Mouse (Mus musculus) brain, embryonic 14.5 days (tissue): ENCODE data around the gene Aox2. TPM values are rescaled to one million over a fixed set of nuclear protein-coding genes. Genes with fewer than 3 reads are reported as not detected.

Experiments used
- DNase-seq: peaks from one replicate; pipeline ENCODE4 v3.0.0-alpha.2; 2011; ENCODE audit warnings: low read depth
- CTCF ChIP-seq: fragments of 200-500 bp; IDR thresholded peaks from 2 replicates; pipeline ENCODE4 v1.5.1; 2012; ENCODE audit warnings: inconsistent platforms, mild to moderate bottlenecking, moderate library complexity, borderline replicate concordance; ENCODE audit not compliant: insufficient read depth, insufficient read length; ENCODE audit errors: extremely low read depth
- POLR2A ChIP-seq: fragments of 200-500 bp; IDR thresholded peaks from 2 replicates; pipeline ENCODE4 v1.6.1; 2012; ENCODE audit warnings: mild to moderate bottlenecking, inconsistent platforms, borderline replicate concordance; ENCODE audit not compliant: poor library complexity, insufficient read depth, insufficient read length, severe bottlenecking; ENCODE audit errors: extremely low read depth
- polyA plus RNA-seq: library from polyadenylated mRNA; depleted of rRNA; stranded (reverse); fragments of >200 nt; gene quantifications from 2 replicates; pipeline ENCODE4 v1.2.3, GENCODE M21; 2012

The Aox2 gene
- polyA plus RNA-seq, 1 experiment, result 0.04 TPM

DNA sequence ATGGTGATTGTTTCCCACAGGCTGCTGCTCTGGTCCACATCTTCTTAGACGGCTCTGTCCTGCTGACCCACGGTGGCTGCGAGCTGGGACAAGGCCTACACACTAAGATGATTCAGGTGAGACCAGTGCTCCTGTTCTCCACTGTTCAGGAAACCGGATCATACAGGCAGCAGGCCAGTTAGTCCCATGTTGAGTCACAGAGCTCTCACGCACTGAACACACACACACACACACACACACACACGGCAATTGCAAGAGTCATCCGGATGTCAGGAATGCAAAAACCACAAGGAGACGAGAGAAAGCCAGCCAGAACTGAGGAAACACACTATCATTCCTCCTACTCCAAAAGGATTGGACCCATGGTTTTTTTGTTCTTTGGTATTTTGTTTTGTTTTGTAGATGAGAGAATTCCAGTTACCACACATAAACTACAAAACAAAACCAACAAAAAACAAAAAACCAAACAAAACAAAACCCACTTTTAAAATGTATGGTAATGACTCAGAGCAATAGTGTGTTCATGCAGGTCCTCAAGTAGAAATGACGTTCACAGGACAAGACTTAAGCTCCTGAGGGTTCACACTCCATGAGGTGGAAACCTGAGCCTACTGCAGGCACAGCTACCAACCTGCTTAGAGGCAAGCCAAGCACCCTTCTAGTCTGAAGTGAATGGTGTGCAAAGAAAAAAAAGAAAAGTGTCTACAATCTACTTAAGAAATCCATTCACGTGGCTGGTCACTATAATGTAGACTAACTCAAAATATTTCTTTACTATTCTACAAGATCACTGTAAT is 20.7 kb upstream of the Aox2 start:
- no peak for DNase-seq
- TF ChIP-seq POLR2A (no peak), CTCF (no peak)

DNA sequence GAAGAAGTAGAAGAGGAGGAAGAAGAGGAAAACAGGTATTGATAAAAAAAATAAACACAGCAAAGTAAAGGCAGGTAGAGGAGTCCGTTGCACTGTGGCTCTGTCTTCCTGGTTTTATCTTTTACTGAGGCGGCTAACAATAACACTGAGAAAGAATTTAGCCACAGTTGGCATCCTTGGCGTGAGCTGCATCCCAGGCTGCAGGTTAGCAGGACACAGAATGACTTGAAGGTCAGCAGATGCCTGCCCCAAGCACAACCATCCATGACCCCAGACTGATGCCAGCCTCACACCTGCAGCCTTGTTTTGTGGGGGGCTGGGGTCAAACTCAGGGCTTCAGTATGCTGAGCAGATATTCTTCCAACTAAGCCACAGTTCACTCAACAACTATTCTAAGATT is 17.8 kb upstream of the Aox2 start:
- no peak for TF ChIP-seq POLR2A
- no peak for TF ChIP-seq CTCF
- DNase-seq, result no peak

DNA sequence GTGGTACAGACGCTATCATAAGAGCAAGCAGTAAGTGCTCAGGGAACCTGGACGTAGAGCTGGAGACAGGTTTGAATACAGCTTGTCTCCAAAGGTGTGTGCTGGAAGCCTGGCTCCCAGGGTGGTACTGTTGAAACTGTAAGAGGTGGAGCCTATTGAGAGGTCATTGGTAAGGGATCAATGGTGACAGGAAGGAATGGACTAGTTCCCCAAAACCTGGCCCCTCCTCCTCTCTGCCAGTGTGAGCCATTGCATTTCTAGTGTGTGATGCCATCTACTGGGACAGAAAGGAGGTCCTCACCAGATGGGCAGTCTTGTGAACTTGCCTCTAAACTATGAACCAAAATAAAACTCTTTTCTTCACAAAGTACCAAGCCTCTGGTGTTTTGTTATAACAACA is 9.9 kb upstream of the Aox2 start:
- no peak for DNase-seq

DNA sequence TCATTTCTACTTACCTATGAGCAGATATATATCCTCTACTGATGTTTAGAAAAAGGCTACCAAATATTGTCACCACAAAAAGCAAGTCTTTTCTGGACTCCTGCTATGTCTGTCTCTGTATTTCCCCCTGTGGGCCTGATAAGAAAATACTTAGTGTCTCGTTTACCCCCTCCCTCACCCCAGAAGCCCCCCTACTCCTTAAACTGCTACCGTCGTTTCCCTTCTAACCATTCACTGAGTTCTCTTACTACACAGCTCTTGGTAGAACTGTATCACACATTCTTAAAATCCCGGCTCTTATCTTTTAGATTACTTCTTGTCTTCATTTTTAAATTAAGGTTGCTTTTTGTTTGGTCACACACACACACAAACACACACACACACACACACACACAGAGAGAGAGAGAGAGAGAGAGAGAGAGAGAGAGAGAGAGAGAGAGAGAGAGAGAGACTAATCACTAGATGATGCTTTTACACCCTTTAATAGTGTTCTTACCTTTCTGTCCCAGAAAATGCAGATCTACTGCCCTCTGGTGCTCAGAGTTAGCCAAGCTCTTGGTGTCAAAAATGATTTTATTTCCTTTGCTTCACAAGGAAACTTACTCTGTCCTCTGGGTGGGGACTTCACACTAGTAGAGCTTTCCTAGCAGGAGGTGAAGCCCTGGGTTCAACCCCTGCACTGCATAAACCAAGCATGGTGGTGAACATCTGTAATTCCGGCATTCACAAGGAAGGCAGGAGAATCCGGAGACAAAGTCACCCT is 7.1 kb upstream of the Aox2 start:
- TF ChIP-seq POLR2A (no peak), CTCF (peak; percentile 49; the same call in 1 of the 2 replicates)
- DNase-seq, result peak; percentile 82

More for the DNA sequence above, 9.9 kb upstream of the Aox2 start:
- TF ChIP-seq CTCF (no peak), POLR2A (no peak)

DNA sequence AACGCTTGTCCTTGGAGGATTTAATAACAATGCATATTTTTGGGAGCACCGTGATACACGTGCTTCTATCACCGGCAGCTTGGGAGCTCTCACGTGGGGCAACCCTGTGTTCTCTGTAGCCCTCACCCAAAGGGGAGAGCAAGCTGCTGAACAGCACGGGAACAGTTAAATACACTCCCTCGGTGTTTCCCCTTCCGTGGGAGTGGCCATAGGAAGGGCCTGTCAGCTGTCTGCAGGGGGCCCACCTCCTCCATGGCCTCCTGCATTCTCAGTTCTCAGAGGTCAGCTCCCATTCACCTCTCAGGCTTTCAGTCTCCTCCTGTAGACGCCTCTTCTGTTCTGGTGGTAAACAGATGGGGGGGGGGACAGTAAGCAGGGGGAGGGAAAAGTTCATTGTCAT is 2.2 kb upstream of the Aox2 start:
- DNase-seq, result no peak
- no peak for TF ChIP-seq POLR2A
- no peak for TF ChIP-seq CTCF

DNA sequence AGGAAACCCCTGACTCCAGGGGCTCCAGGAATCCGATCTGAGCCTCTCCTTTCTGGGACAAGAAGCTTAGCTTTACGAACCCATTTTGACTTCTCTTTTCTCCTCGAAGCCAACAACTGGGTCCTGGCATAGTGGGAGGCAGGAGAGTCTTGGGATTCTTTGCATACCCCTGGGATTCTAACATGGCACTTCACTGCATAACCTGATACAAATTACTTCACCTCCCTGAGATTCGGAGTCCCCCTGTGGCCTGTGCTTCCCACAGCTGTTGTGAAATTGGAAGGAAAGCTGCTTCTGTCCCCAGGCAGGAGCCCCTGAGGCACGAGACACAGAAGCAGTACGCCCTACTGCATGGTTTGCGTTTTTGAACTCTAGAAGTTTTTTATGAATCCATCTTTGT is 387 bp downstream of the Aox2 start:
- DNase-seq, result no peak
- no peak for TF ChIP-seq POLR2A
- TF ChIP-seq CTCF, result no peak

DNA sequence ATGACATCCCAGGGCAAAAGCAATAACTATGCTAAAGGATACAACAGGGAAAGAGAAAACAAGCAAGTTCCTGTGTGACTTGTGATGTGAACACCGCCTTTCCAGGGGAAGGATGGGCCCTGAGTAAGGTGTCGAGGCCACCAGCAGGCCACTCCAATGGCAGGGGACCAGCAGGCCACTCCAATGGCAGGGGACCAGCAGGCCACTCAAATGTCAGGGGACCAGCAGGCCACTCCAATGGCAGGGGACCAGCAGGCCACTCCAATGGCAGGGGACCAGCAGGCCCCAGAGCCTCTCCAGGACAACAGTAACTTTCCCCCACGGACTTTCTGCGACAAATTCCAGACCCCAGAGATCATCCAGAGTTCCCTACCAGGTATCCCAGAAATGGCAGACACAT is 2.3 kb downstream of the Aox2 start:
- DNase-seq, result no peak
- no peak for TF ChIP-seq CTCF
- no peak for TF ChIP-seq POLR2A

DNA sequence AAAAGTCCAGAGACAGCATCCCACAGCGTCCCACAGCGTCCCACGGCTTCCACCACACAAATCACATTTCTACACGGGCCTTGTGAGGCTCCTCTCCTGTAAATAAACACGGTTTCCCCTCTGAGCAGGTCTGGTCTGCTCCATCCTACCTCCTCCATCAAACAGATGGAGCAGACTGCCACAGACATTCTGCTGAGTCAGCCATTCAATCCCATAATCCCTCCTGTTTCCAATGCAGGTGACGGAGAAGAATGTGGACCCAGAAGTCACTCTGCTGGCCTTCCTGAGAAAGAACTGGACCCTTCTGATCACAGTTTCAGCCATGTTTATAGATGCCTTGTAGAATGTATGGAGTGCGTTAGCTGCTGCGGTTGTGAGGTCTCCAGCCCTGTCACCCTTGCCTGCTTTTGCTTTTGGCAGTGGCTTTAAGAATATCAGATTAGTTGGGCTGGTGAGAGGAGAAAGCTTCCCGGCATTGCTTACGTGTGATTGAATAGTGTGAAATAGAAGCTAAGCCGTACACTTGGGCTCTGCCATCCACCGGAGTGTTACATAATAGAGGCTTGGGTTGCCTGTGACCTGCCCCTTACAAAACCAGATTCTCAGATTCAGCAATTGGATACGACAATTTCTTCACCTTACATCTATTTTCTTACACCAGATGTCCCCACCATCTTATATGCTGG is 3.0 kb downstream of the Aox2 start:
- peak; percentile 44 for DNase-seq
- no peak for TF ChIP-seq CTCF
- TF ChIP-seq POLR2A, result no peak

DNA sequence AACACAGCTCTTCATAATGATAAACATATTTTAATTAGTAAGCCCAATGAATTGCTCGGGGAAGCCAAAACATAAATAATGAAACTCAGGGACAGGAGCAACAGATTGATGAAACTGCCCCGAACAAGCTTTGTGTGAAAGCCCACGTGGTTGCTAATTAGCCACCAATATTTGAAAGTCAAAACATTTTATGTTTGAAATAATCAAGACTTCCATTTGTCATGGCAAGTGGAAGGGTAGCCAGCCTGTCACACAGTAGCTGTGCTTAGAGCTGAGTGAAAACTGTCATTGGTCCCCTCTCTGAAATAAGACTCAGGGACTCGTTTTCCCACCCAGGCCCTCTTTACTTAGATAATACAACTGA is 3.5 kb downstream of the Aox2 start:
- TF ChIP-seq POLR2A (no peak), CTCF (no peak)

DNA sequence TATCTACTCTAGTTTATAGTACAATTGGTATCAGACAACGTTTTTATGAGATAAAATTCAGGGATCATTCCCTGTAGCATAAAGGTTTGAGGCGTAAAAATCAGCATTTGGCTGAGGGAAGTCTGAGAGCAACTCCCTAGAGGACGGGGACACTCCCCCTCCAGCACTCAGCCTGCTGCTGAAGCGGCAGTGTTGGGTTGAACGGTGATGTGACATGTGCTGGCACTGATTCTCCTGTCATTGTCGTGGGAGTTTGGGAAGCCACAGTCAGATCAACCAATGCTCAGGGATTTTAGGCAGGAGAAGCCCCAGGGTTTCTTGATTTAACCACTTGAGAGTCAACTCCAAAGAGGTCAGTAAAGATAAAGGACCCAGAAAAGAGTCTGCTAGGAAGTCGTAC is 6.4 kb downstream of the Aox2 start:
- no peak for TF ChIP-seq POLR2A
- TF ChIP-seq CTCF, result no peak
- peak; percentile 37 for DNase-seq

More for the DNA sequence above, 3.5 kb downstream of the Aox2 start:
- DNase-seq, result peak; percentile 41

DNA sequence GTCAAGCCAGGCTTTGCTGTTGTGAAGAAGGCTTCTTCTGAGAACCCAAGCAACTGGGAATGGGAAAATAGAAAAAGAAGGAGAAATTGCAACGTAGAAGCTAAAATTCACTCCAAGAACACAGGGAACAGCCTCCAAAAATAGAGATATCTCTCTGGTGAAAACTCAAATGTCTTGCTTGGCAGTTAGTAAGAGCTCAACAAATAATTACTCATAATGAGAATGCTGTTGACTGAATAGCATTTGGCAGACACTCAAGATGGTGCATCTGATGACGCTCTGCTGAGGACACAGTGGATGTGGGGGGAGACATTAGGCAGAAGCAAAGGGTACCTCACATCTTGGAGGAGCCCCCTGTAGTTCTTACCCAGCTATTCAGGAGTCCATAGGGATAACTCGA is 10.0 kb downstream of the Aox2 start:
- TF ChIP-seq CTCF (no peak), POLR2A (no peak)

DNA sequence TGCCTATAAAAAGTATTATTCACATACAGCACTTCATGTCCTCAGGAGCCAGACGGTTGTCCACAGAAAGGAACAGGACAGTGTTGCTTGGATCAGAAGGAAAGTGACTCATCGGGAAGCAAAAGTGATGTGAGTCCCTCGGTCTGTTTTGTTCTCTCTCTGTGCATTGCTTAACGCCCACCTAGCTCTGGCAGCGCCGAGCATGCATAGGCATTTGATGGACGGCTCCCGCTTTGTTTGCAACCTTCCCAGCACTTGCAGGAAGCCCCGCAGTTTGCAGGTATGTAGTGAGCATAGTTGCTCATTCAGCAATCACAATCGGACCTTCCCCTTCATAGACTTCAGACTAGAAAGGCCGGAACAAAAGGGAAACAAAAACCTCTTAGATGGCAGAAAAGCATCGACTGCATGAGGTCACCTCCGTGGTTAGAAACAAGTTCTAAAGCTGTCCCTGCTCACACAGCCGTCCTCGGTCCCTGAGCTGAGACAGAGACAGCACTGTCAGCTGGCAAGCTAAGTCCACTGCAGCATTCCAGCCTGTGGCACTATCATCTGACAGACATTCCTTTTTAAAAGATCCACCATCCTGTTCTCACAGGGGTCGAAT is 11.8 kb downstream of the Aox2 start:
- peak; percentile 17 for DNase-seq
- TF ChIP-seq POLR2A, result no peak
- TF ChIP-seq CTCF, result no peak

More for the DNA sequence above, 10.0 kb downstream of the Aox2 start:
- DNase-seq, result peak; percentile 8
